Mouse (Mus musculus) ES-Bruce4 (cell line): Measurements from ENCODE around the gene Lmln.

Experiments used
- CTCF ChIP-seq: IDR thresholded peaks from one replicate; pipeline ENCODE4 v1.8.1; 2011; ENCODE audit warnings: low read depth, low read length
- EP300 ChIP-seq: IDR thresholded peaks from 2 replicates; pipeline ENCODE4 v1.6.1; 2011; ENCODE audit warnings: low read depth, low read length; ENCODE audit not compliant: insufficient read depth
- POLR2A ChIP-seq: IDR thresholded peaks from one replicate; pipeline ENCODE4 v1.8.1; 2011; ENCODE audit warnings: low read length; ENCODE audit not compliant: insufficient read depth

- TF ChIP-seq CTCF (no peak), EP300 (no peak), POLR2A (no peak)
These were observed 97.0 kb downstream of the Lmln start for GRCm38 (mm10) chr16:33159363-33159762.
